Mouse (Mus musculus): ENCODE measurements around the gene AI467606. TPM values are rescaled to one million over a fixed set of nuclear protein-coding genes. Genes with fewer than 3 reads are reported as not detected.

Gene AI467606
- polyA plus RNA-seq, 1 experiment from 2014 or later = 2.2 TPM

DNA sequence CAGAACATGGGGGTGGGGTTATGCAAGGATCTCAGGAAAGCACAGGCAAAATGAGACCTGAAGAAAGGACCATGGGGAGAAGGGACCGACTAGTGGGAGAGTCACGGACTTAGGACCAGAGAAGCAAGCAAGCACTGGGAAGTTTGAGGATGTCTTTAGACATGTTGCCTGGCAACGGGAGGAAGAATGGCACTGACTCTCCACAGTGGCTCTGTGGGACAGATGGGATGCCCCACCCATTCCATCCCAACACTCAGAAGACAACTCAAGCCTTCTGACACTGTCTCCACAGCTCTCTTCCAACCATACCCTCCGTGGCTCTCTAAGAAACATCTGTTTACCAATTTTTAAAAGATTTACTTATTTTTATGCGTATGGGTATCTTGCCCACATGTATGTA, 42.0 kb downstream of the AI467606 start:
- Histone ChIP-seq H3K9me3 (ENCODE audit: control insufficient read depth, low read length) (no peaks in the 10 kb centered on the region), H3K4me2 (ENCODE audit: low read length) (no peak overlapping the region), H3K4me3 (ENCODE audit: low read length) (no peak overlapping the region), H3K36me3 (ENCODE audit: control insufficient read depth, insufficient read depth, low read length) (no peaks in the 10 kb centered on the region), H3K27ac (ENCODE audit: low read depth, low read length) (no peak overlapping the region), H3K4me1 (ENCODE audit: control insufficient read depth, insufficient read depth, low read depth, low read length) (no peaks in the 10 kb centered on the region), H3K27me3 (replicated peaks; ENCODE audit: control insufficient read depth, insufficient read depth, low read length) (no peaks in the 10 kb centered on the region), H3K9ac (ENCODE audit: low read depth, low read length) (no peak overlapping the region)
- 39% methylated on average over 5 of the region's 5 CpGs for WGBS
- ATAC-seq = no peak

DNA sequence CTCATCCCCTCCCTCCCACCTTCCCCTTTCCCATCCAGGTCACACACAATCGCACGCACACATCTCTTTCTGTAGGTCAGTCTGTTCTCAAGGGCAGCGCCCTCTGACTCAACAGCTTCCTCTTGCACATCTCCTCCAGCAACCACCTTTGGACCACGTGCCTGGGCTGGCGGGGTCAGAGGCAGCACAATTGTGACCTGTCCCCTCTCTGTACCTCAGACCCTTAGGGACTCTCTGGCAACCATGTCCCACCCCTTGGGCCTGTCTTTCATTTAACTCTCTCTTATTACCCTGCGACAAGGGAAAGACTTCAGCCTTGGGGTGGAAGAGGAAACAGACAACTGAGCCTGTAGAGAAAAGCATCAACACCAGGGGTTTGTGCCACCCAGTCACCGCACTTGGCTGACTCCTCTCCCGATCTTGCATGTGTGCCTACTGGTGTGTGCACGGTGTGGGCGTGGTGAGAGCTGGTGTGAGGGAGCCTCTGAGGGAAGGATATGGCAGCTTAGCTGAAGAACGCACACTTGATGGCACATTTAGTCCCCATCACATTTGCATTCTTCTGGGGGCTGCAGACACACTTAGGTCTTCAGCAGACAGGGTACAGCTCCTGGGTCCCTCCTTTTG, 43.8 kb downstream of the AI467606 start:
- no peaks in the 10 kb centered on the region for H3K9me3 ChIP-seq (ENCODE audit: control insufficient read depth, low read length)
- H3K9ac ChIP-seq (ENCODE audit: low read depth, low read length) = no peak overlapping the region
- no peak overlapping the region for H3K4me3 ChIP-seq (ENCODE audit: low read length)
- no peaks in the 10 kb centered on the region for H3K4me1 ChIP-seq (ENCODE audit: control insufficient read depth, insufficient read depth, low read depth, low read length)
- H3K4me2 ChIP-seq (ENCODE audit: low read length) = no peak overlapping the region
- 84% methylated on average over 11 of the region's 11 CpGs for WGBS
- H3K27me3 ChIP-seq (replicated peaks; ENCODE audit: control insufficient read depth, insufficient read depth, low read length) = no peaks in the 10 kb centered on the region
- H3K27ac ChIP-seq (ENCODE audit: low read depth, low read length) = no peak overlapping the region
- ATAC-seq = no peak
- no peaks in the 10 kb centered on the region for H3K36me3 ChIP-seq (ENCODE audit: control insufficient read depth, insufficient read depth, low read length)

DNA sequence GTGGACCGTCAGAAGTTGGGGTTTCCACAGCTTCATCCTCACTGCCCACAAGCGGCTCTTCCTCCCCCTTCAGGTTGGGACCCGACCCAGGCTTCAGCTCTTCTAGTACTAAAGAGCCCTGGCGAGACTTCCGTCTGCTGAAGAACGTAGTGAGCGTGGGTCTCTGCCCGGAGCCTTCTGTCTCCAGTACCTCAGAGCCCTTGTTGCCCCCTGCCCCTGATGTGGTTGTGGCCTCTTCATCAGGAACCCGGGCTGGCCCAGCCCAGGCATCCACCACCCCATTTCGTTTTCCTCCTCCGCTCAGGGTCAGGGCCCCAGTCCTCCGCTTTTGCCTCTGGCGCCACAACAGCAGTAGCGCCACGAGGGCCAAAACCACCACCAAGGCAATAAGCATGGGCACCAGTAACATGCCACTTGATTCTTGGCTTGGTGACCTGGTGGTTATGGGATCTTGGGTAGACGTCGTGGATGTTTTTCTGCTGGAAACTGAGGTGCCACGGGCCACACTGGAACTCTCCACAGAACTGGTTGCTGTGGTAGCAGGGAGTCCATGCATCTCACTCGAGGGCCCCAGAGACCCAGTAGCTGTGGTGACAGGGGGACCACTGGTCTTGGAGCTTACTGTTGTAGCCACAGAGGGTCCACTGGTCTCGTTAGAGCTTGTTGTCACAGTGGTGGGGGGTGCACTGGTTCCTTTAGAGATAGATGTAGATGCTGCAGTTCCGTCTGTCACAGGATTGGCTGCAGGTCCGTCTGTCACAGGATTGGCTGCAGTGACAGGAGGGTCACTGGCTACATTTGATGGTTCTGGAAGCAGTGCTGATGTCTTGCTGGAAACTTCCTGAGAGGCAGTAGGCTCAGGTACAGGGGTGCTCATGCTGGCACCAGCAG, 45.3 kb downstream of the AI467606 start:
- H3K9ac ChIP-seq (ENCODE audit: low read depth, low read length) = no peak overlapping the region
- 88% methylated on average over 22 of the region's 22 CpGs for WGBS

DNA sequence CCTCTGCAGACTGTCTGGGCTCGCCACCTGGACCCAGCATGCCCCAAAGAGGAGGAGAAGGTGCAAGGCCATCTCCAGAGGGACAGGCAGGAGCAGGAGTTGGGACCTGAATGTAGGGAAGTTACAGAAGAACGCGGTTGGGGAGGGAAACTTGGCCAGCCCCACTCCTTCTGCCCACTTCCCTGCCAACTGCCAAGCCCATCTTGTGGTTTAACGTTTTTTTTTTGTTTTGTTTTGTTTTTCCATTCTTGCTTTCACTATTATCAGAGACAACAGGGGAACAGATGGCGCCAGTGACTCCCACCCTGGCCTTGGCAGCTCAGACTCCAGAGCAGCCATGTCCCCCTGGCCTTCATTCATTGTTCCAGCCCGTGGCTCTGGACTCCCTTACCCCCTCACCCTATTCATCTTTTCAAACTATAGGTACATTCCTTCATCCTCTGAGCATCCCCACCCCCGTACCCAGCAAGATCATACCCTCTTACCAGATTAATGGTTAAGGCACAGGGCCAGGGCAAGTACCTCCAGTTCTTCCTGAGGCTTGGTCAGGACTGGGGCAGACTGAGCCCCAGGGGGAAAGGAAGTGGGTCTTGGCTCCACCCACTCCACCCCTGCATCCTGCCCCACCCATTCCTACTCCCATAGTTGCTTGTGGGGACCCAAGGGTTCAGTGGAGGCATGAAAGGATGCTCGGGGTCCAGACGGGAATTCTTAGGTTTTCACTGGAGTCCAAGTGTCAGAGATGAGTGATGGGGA, 46.3 kb downstream of the AI467606 start, which contains the start of gene Spn:
Gene Spn, minus strand, starts transcription at position 562 of the 756 bp plus-strand sequence.
- 64% methylated on average over 9 of the region's 9 CpGs for WGBS
- Histone ChIP-seq H3K27ac (ENCODE audit: low read depth, low read length) (no peak within 1 kb of the TSS), H3K4me2 (ENCODE audit: low read length) (no peak within 1 kb of the TSS), H3K4me1 (ENCODE audit: control insufficient read depth, insufficient read depth, low read depth, low read length) (no peaks in the 10 kb centered on the region), H3K9ac (ENCODE audit: low read depth, low read length) (no peak within 1 kb of the TSS), H3K27me3 (replicated peaks; ENCODE audit: control insufficient read depth, insufficient read depth, low read length) (no peaks in the 10 kb centered on the region), H3K9me3 (ENCODE audit: control insufficient read depth, low read length) (no peaks in the 10 kb centered on the region), H3K36me3 (ENCODE audit: control insufficient read depth, insufficient read depth, low read length) (no peaks in the 10 kb centered on the region), H3K4me3 (ENCODE audit: low read length) (no peak within 1 kb of the TSS)
- ATAC-seq = no peak

More for the DNA sequence above, 45.3 kb downstream of the AI467606 start:
- Histone ChIP-seq H3K4me2 (ENCODE audit: low read length) (no peak overlapping the region), H3K36me3 (ENCODE audit: control insufficient read depth, insufficient read depth, low read length) (no peaks in the 10 kb centered on the region), H3K4me3 (ENCODE audit: low read length) (no peak overlapping the region), H3K27me3 (replicated peaks; ENCODE audit: control insufficient read depth, insufficient read depth, low read length) (no peaks in the 10 kb centered on the region), H3K27ac (ENCODE audit: low read depth, low read length) (no peak overlapping the region), H3K4me1 (ENCODE audit: control insufficient read depth, insufficient read depth, low read depth, low read length) (no peaks in the 10 kb centered on the region), H3K9me3 (ENCODE audit: control insufficient read depth, low read length) (no peaks in the 10 kb centered on the region)
- no peak for ATAC-seq

DNA sequence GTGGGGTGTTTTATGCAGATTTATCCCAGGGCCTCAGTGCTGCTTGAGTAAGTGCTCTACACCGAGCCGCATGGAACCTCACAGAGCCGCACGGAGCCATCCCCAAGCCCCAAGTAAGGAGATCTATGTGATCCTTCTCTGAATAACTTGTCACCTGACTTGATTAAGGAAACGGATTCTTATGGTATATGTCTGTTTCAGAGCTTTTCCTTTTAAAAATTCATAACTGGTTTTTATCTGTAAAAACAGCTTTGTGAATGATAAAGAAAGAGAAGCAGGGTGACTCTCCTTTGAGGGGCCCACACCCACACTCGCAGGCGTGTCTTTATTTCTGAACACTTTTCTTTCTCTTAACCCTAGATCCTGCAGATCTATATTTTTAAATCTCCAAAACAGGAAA, 47.9 kb downstream of the AI467606 start:
- Histone ChIP-seq H3K9me3 (ENCODE audit: control insufficient read depth, low read length) (no peaks in the 10 kb centered on the region), H3K9ac (ENCODE audit: low read depth, low read length) (no peak overlapping the region), H3K4me1 (ENCODE audit: control insufficient read depth, insufficient read depth, low read depth, low read length) (no peaks in the 10 kb centered on the region), H3K4me2 (ENCODE audit: low read length) (no peak overlapping the region), H3K4me3 (ENCODE audit: low read length) (no peak overlapping the region), H3K27ac (ENCODE audit: low read depth, low read length) (no peak overlapping the region), H3K36me3 (ENCODE audit: control insufficient read depth, insufficient read depth, low read length) (no peaks in the 10 kb centered on the region), H3K27me3 (replicated peaks; ENCODE audit: control insufficient read depth, insufficient read depth, low read length) (no peaks in the 10 kb centered on the region)
- no peak for ATAC-seq
- WGBS = 91% methylated on average over 7 of the region's 7 CpGs

DNA sequence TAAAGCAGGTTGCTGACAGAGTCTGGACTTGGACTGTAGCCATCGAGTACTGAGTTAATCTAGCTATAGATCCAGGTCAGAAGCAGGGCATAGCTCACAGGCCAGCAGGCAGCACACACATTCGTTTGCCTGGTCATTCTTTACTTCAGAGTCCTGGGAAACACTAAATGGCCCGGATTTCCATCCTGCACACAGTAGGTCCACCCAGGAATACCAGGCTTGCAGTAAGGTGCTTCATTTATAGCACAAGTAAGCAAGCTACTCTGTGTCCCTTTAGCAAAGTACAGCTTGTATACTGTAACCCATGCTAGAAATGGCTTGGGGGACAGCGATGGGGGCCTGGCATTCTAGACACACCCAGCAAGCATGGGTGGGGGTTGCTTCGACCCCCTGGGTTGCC, 48.4 kb downstream of the AI467606 start:
- Histone ChIP-seq H3K4me1 (ENCODE audit: control insufficient read depth, insufficient read depth, low read depth, low read length) (no peaks in the 10 kb centered on the region), H3K9ac (ENCODE audit: low read depth, low read length) (no peak overlapping the region), H3K4me2 (ENCODE audit: low read length) (no peak overlapping the region), H3K27me3 (replicated peaks; ENCODE audit: control insufficient read depth, insufficient read depth, low read length) (no peaks in the 10 kb centered on the region), H3K27ac (ENCODE audit: low read depth, low read length) (no peak overlapping the region), H3K36me3 (ENCODE audit: control insufficient read depth, insufficient read depth, low read length) (no peaks in the 10 kb centered on the region), H3K4me3 (ENCODE audit: low read length) (no peak overlapping the region), H3K9me3 (ENCODE audit: control insufficient read depth, low read length) (no peaks in the 10 kb centered on the region)
- ATAC-seq = no peak
- 47% methylated on average over 5 of the region's 5 CpGs for WGBS

GRCm38 (mm10) chr7:127140623-127141404, 49.7 kb downstream of the AI467606 start:
- Histone ChIP-seq H3K4me1 (ENCODE audit: control insufficient read depth, insufficient read depth, low read depth, low read length) (no peaks in the 10 kb centered on the region), H3K27me3 (replicated peaks; ENCODE audit: control insufficient read depth, insufficient read depth, low read length) (no peaks in the 10 kb centered on the region), H3K4me2 (ENCODE audit: low read length) (no peak overlapping the region), H3K4me3 (ENCODE audit: low read length) (no peak overlapping the region), H3K9ac (ENCODE audit: low read depth, low read length) (no peak overlapping the region), H3K27ac (ENCODE audit: low read depth, low read length) (no peak overlapping the region), H3K36me3 (ENCODE audit: control insufficient read depth, insufficient read depth, low read length) (no peaks in the 10 kb centered on the region), H3K9me3 (ENCODE audit: control insufficient read depth, low read length) (no peaks in the 10 kb centered on the region)
- no peak for ATAC-seq
- 67% methylated on average over 7 of the region's 7 CpGs for WGBS

GRCm38 (mm10) chr7:127142214-127142613, 51.1 kb downstream of the AI467606 start:
- H3K27me3 ChIP-seq (replicated peaks; ENCODE audit: control insufficient read depth, insufficient read depth, low read length) = no peaks in the 10 kb centered on the region
- 63% methylated on average over 2 of the region's 2 CpGs for WGBS

More at GRCm38 (mm10) chr7:127142214-127142613, 51.1 kb downstream of the AI467606 start:
- no peak for ATAC-seq
- H3K9me3 ChIP-seq (ENCODE audit: control insufficient read depth, low read length) = no peaks in the 10 kb centered on the region
- H3K4me1 ChIP-seq (ENCODE audit: control insufficient read depth, insufficient read depth, low read depth, low read length) = no peaks in the 10 kb centered on the region
- no peak overlapping the region for H3K27ac ChIP-seq (ENCODE audit: low read depth, low read length)
- H3K4me3 ChIP-seq (ENCODE audit: low read length) = no peak overlapping the region
- H3K9ac ChIP-seq (ENCODE audit: low read depth, low read length) = no peak overlapping the region
- no peaks in the 10 kb centered on the region for H3K36me3 ChIP-seq (ENCODE audit: control insufficient read depth, insufficient read depth, low read length)
- H3K4me2 ChIP-seq (ENCODE audit: low read length) = no peak overlapping the region
